Mouse (Mus musculus): ENCODE results near the gene Trip12. TPM values are rescaled to one million over a fixed set of nuclear protein-coding genes. Genes with fewer than 3 reads are reported as not detected.

Gene Trip12
- polyA plus RNA-seq, 1 experiment from 2014 or later, result 64.4 TPM

DNA sequence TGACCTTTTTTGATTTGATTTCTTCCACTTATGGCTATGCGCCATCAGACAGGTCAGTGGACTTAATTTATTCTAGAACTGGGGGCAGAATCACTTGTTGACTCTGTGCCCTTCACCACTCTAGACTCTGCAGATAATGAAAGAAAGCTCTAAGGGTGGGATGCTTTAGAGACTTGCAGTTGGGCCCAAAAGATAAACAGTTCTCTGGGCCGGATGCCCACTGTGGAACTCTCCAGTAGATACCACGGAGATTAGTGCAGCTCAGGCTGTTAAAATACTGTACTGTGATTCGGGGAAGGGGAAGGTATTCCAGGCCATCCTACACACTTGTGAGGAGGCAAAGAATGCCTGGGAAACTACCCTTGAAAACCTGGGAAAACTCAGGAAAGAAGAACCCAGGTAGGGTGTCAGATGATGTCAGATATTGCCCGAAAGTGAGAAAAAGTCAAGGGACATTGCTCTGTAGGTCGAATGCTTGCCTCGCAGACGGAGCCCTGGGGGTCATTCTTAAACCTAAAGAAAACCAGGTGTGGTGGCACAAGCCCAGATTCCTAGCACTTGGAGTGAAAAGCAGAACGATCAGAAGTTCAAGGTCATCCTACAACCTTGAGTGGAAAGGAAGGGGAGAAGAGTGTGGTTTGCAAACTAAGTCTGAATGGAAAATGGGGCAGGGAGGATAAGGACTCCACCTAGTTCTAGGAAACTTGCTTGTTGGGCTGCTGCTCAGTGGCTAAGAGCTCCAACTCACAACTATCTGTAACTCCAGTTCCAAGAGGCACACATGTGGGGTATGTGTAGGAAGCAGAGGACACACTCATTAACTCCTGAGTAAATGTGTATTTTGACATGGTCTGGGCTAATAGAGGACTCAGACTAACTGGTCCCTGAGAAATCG lies 20.3 kb upstream of the Trip12 start:
- no peak overlapping the region for H3K4me3 ChIP-seq (ENCODE audit: control insufficient read depth in 1 of 2, insufficient read depth in 1 of 2, low read depth in 1 of 2, low read length in 2 of 2)
- no peak overlapping the region for H3K4me2 ChIP-seq (ENCODE audit: low read length)
- H3K36me3 ChIP-seq (ENCODE audit: control insufficient read depth, insufficient read depth, low read length), result no peaks in the 10 kb centered on the region
- peaks cover 4 to 9% of the 10 kb centered on the region in 2 experiments; a peak in 2 of 4 replicates for H3K4me1 ChIP-seq (ENCODE audit: control insufficient read depth in 2 of 2, insufficient read depth in 2 of 2, low read length in 2 of 2)
- H3K9me3 ChIP-seq (ENCODE audit: control insufficient read depth, low read length), result no peaks in the 10 kb centered on the region
- no peak overlapping the region for H3K27ac ChIP-seq (replicated peaks in 1 of 2; ENCODE audit: control insufficient read depth in 1 of 2, insufficient read depth in 1 of 2, low read depth in 2 of 2, low read length in 2 of 2)
- no peak overlapping the region for H3K9ac ChIP-seq (ENCODE audit: low read length)
- WGBS, result 58% methylated on average over 10 of the region's 10 CpGs
- no peaks in the 10 kb centered on the region for H3K27me3 ChIP-seq (ENCODE audit: control insufficient read depth, insufficient read depth, low read length)
- no peak for ATAC-seq (ENCODE audit: insufficient number of reproducible peaks, insufficient read depth, low FRiP score, low read depth)

DNA sequence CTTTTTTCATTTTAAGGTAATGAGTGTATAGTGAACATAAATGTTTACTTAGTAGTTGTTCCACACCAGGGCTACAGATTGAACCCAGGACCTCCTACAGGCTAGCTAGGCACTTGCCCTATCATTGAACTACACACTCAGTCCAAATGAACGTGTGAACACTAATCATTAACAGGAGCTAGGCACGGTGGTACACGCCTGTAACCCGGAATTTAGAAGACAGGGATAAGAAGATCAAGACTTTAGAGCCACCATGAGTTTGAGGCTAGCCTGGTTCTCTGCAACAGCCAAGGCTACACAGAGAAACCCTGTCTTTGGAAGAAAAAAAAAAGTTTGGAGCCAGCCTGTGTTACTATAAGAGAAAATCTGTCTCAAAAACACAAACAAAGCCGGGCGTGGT lies 19.3 kb upstream of the Trip12 start:
- Histone ChIP-seq H3K4me3 (ENCODE audit: control insufficient read depth in 1 of 2, insufficient read depth in 1 of 2, low read depth in 1 of 2, low read length in 2 of 2) (no peak overlapping the region), H3K36me3 (ENCODE audit: control insufficient read depth, insufficient read depth, low read length) (no peaks in the 10 kb centered on the region), H3K9ac (ENCODE audit: low read length) (no peak overlapping the region), H3K4me1 (ENCODE audit: control insufficient read depth in 2 of 2, insufficient read depth in 2 of 2, low read length in 2 of 2) (peaks cover 3 to 7% of the 10 kb centered on the region in 2 experiments; a peak in 2 of 4 replicates), H3K4me2 (ENCODE audit: low read length) (no peak overlapping the region), H3K27me3 (ENCODE audit: control insufficient read depth, insufficient read depth, low read length) (no peaks in the 10 kb centered on the region), H3K9me3 (ENCODE audit: control insufficient read depth, low read length) (no peaks in the 10 kb centered on the region), H3K27ac (replicated peaks in 1 of 2; ENCODE audit: control insufficient read depth in 1 of 2, insufficient read depth in 1 of 2, low read depth in 2 of 2, low read length in 2 of 2) (no peak overlapping the region)
- 89% methylated on average over 6 of the region's 6 CpGs for WGBS
- no peak for ATAC-seq (ENCODE audit: insufficient number of reproducible peaks, insufficient read depth, low FRiP score, low read depth)

GRCm38 (mm10) chr1:84855756-84856155 lies 15.4 kb upstream of the Trip12 start:
- Histone ChIP-seq H3K9ac (ENCODE audit: low read length) (no peak overlapping the region), H3K4me3 (ENCODE audit: control insufficient read depth in 1 of 2, insufficient read depth in 1 of 2, low read depth in 1 of 2, low read length in 2 of 2) (no peak overlapping the region), H3K36me3 (ENCODE audit: control insufficient read depth, insufficient read depth, low read length) (no peaks in the 10 kb centered on the region), H3K9me3 (ENCODE audit: control insufficient read depth, low read length) (no peaks in the 10 kb centered on the region), H3K4me1 (ENCODE audit: control insufficient read depth in 2 of 2, insufficient read depth in 2 of 2, low read length in 2 of 2) (peaks cover 0 to 4% of the 10 kb centered on the region in 2 experiments; a peak in 2 of 4 replicates), H3K27me3 (ENCODE audit: control insufficient read depth, insufficient read depth, low read length) (no peaks in the 10 kb centered on the region), H3K4me2 (ENCODE audit: low read length) (no peak overlapping the region), H3K27ac (replicated peaks in 1 of 2; ENCODE audit: control insufficient read depth in 1 of 2, insufficient read depth in 1 of 2, low read depth in 2 of 2, low read length in 2 of 2) (no peak overlapping the region)
- WGBS, result 55% methylated on average over 2 of the region's 2 CpGs
- ATAC-seq (ENCODE audit: insufficient number of reproducible peaks, insufficient read depth, low FRiP score, low read depth), result no peak

GRCm38 (mm10) chr1:84854966-84855365 lies 14.7 kb upstream of the Trip12 start:
- Histone ChIP-seq H3K9ac (ENCODE audit: low read length) (no peak overlapping the region), H3K4me1 (ENCODE audit: control insufficient read depth in 2 of 2, insufficient read depth in 2 of 2, low read length in 2 of 2) (no peaks in the 10 kb centered on the region), H3K27me3 (ENCODE audit: control insufficient read depth, insufficient read depth, low read length) (no peaks in the 10 kb centered on the region), H3K4me3 (ENCODE audit: control insufficient read depth in 1 of 2, insufficient read depth in 1 of 2, low read depth in 1 of 2, low read length in 2 of 2) (no peak overlapping the region), H3K27ac (replicated peaks in 1 of 2; ENCODE audit: control insufficient read depth in 1 of 2, insufficient read depth in 1 of 2, low read depth in 2 of 2, low read length in 2 of 2) (no peak overlapping the region), H3K4me2 (ENCODE audit: low read length) (no peak overlapping the region), H3K36me3 (ENCODE audit: control insufficient read depth, insufficient read depth, low read length) (no peaks in the 10 kb centered on the region), H3K9me3 (ENCODE audit: control insufficient read depth, low read length) (no peaks in the 10 kb centered on the region)
- no peak for ATAC-seq (ENCODE audit: insufficient number of reproducible peaks, insufficient read depth, low FRiP score, low read depth)
- 79% methylated on average over 2 of the region's 2 CpGs for WGBS

DNA sequence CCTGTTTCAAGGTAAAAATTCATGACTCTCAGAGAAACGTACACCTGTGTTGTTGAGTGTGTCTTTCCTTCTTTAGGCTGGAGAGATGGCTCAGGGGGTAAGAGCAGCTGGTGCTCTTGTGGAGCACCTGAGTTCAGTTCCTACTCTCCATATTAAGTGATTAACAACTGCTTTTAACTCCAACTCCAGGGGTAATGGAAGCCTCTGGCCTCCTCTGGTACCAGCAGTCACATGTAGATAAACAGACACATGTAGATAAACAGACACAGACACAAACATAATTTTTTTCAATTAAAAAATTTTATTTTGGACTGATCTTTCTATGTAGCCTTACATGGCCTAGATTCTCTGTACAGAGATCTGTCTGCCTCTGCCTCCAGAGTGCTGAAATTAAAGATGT lies 13.4 kb upstream of the Trip12 start:
- H3K4me3 ChIP-seq (ENCODE audit: control insufficient read depth in 1 of 2, insufficient read depth in 1 of 2, low read depth in 1 of 2, low read length in 2 of 2), result no peak overlapping the region
- H3K4me1 ChIP-seq (ENCODE audit: control insufficient read depth in 2 of 2, insufficient read depth in 2 of 2, low read length in 2 of 2), result no peaks in the 10 kb centered on the region
- ATAC-seq (ENCODE audit: insufficient number of reproducible peaks, insufficient read depth, low FRiP score, low read depth), result no peak
- no peak overlapping the region for H3K4me2 ChIP-seq (ENCODE audit: low read length)
- H3K27me3 ChIP-seq (ENCODE audit: control insufficient read depth, insufficient read depth, low read length), result no peaks in the 10 kb centered on the region
- no peak overlapping the region for H3K9ac ChIP-seq (ENCODE audit: low read length)
- WGBS, result 60% methylated on average over 1 of the region's 1 CpGs
- H3K9me3 ChIP-seq (ENCODE audit: control insufficient read depth, low read length), result no peaks in the 10 kb centered on the region
- H3K36me3 ChIP-seq (ENCODE audit: control insufficient read depth, insufficient read depth, low read length), result no peaks in the 10 kb centered on the region
- H3K27ac ChIP-seq (replicated peaks in 1 of 2; ENCODE audit: control insufficient read depth in 1 of 2, insufficient read depth in 1 of 2, low read depth in 2 of 2, low read length in 2 of 2), result no peak overlapping the region

- H3K4me1 ChIP-seq (ENCODE audit: control insufficient read depth in 2 of 2, insufficient read depth in 2 of 2, low read length in 2 of 2), result no peaks in the 10 kb centered on the region
- no peak overlapping the region for H3K9ac ChIP-seq (ENCODE audit: low read length)
- H3K9me3 ChIP-seq (ENCODE audit: control insufficient read depth, low read length), result no peaks in the 10 kb centered on the region
- H3K4me2 ChIP-seq (ENCODE audit: low read length), result no peak overlapping the region
- 27% methylated on average over 9 of the region's 9 CpGs for WGBS
- H3K27ac ChIP-seq (replicated peaks in 1 of 2; ENCODE audit: control insufficient read depth in 1 of 2, insufficient read depth in 1 of 2, low read depth in 2 of 2, low read length in 2 of 2), result no peak overlapping the region
- H3K27me3 ChIP-seq (ENCODE audit: control insufficient read depth, insufficient read depth, low read length), result no peaks in the 10 kb centered on the region
- no peaks in the 10 kb centered on the region for H3K36me3 ChIP-seq (ENCODE audit: control insufficient read depth, insufficient read depth, low read length)
- ATAC-seq (ENCODE audit: insufficient number of reproducible peaks, insufficient read depth, low FRiP score, low read depth), result no peak
- no peak overlapping the region for H3K4me3 ChIP-seq (ENCODE audit: control insufficient read depth in 1 of 2, insufficient read depth in 1 of 2, low read depth in 1 of 2, low read length in 2 of 2)
Observed at GRCm38 (mm10) chr1:84851512-84852235, 11.4 kb upstream of the Trip12 start.

DNA sequence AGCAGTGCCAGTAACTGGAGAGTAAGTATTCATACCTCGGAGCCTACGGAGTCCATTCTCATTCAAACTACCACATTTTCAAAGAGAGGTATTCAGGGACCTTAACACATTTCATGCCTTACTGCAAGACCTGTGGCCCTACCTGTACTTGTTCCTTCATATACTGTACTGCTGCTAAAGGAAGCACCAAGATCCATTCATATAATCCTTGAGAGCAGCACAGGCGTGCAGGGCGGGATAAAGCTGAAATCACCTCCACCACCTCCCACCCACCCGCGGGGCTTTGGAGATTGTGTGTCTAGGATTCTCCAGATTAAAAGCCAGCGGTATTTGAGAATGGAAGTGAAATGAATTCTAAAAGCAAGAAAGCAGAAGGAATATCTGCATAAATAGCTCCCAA lies 10.2 kb upstream of the Trip12 start:
- Histone ChIP-seq H3K9me3 (ENCODE audit: control insufficient read depth, low read length) (no peaks in the 10 kb centered on the region), H3K9ac (ENCODE audit: low read length) (no peak overlapping the region), H3K36me3 (ENCODE audit: control insufficient read depth, insufficient read depth, low read length) (no peaks in the 10 kb centered on the region), H3K27ac (replicated peaks in 1 of 2; ENCODE audit: control insufficient read depth in 1 of 2, insufficient read depth in 1 of 2, low read depth in 2 of 2, low read length in 2 of 2) (no peak overlapping the region), H3K27me3 (ENCODE audit: control insufficient read depth, insufficient read depth, low read length) (no peaks in the 10 kb centered on the region), H3K4me2 (ENCODE audit: low read length) (no peak overlapping the region), H3K4me3 (ENCODE audit: control insufficient read depth in 1 of 2, insufficient read depth in 1 of 2, low read depth in 1 of 2, low read length in 2 of 2) (no peak overlapping the region), H3K4me1 (ENCODE audit: control insufficient read depth in 2 of 2, insufficient read depth in 2 of 2, low read length in 2 of 2) (no peaks in the 10 kb centered on the region)
- 90% methylated on average over 7 of the region's 7 CpGs for WGBS
- ATAC-seq (ENCODE audit: insufficient number of reproducible peaks, insufficient read depth, low FRiP score, low read depth), result no peak
